Mouse (Mus musculus): Measurements from ENCODE around the gene Wwc2.
"Not testable (repeated sequence)": the region's sequence is repeated elsewhere in the genome, so short reads cannot be mapped to it uniquely, and the experiment has no call there.

Wwc2 gene

DNA sequence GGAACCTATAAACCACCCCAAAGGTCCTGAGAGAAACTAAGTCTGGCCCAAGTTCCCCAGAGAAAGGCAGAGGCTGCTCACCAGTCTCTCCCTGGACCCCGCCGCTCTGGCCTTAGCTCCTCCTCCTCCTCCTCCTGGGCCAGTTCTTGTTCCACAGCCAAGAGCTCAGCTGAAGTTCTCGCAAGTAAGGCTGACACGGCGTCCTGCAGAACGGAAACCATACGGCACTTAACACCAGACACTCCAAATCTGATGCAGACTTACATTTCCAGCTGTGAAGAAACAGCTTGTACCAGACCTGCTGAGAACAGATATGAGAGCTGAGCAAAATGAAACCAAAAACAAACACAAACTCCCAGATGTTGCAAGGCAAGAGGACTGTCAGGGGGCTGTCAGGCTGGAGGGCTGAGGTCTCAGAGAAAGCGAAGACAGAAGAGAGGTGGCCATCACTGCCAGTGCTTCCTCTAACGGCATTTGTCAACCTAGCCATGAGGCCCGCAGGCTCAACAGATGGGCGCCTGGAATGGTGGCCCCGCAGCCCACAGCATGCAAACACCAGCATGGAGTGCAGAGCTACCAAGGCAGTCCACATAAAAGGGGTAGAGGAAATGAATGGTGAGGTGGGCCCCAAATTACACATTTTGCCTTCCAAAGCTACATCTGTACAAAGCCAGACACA lies 138.8 kb downstream of the Wwc2 start:
- CTCF ChIA-PET = no interaction called here

DNA sequence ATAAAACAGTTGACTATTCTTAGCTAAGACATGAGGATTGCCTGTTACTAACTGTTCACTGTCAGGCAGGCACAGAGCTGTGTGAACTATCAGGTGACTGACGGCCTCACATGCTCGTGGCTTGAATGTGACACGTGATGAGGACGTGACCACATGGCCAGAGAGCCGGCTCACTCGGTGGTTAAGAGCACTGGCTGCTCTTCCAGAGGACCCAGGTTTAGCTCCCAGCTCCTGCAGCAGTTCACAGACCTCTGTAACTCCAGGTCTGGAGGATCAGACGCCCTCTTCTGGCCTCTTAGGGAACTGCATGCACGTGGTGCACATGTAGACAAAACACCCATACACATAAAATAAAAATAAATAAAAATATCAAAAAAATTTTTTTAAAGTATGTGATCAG lies 140.9 kb downstream of the Wwc2 start:
- CTCF ChIA-PET = no interaction called here

DNA sequence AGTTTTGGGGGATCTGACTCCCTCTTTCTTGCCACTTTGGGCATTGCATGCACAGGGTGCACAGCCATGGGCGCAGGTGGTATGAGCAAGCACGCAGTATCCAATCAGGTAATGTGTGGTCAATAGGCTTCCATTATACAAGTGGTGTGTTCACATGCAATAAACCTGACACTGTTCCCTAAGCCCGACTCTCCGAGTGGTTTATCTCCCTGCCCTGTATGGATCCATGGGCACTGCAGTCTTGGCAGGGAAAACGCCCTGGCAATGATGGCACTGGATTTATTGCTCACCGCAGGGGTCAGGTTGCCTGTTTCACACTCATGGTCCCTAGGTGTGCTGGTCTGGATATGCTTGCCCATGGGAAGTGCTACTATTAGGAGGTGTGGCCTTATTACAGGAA lies 142.8 kb downstream of the Wwc2 start:
- CTCF ChIA-PET = no interaction called here

DNA sequence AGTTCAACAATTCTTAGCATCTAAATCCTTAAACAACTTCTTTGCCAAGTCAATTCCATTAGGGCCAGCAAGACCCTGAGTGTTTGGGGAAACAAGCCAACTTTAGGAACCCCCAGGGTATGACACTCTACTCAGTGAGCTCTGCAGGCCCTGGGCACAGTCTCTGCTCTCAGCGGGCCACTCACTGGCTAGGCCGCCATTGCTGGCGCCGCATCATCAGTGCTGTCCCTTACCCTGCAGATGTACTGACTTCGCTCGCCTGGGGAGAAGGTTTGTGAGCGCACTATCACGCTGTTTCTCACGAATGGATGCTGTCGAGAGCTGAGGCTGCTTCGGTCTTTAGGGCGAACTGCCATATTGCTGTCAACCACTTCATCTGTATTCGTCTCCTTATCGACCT lies 143.6 kb downstream of the Wwc2 start:
- CTCF ChIA-PET = no interaction called here

DNA sequence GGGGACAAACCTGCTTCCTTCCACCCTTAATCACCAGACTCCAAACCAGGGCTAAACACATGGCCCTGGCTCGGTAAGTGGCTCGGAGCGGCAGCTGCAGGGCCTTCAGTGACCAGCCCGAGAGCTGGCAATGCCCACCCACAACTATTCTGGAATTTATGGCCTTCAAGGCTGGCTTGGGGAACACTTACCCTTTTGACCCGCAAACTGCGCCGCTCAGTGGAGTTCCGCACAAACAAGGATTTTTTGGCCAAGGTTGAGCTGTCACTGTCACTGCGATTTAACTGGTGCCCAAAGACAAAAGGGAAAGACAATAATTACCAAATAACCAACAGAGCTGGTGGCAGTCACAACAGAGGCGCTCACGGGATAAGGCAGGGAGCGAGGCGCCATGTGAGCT lies 144.8 kb downstream of the Wwc2 start:
- CTCF ChIA-PET = no interaction called here

DNA sequence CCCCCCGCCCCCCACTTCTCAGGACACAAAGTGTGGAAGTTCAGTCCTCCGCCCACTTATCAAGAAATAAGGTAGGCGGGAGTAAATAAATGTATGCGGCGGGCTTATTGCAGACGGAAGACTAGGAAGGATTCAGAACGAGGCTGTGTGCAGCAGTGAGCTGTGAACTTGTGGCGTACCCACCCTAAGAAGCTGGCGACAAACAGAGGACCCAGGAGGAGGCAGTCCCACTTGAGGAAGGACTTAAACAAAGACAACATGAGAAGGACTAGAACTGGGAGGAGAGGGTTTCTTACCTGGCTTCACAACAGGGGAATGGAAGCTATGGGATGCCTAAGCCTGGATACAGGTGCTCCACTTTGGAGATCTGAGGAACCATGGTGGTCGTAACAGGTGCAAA lies 147.1 kb downstream of the Wwc2 start:
- CTCF ChIA-PET = no interaction called here

DNA sequence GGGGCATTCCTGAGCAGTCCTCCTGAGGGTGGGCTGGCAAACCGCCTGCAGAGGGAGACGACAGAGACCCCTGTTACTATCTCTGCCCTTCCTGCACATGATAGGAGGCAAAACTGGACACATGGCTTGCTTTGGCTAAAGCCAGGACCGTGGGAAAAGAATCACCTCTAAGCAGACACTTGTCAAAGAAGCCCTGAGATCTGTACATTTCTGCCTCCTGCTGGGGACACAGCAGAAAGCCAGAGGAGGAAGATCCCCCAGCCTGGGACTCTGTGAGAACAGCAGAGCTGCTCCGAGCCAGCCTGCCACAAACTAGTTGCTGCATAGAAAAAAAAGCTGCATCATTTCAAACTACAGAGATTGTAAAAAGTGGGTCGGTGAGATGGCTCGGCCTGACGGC lies 147.7 kb downstream of the Wwc2 start:
- CTCF ChIA-PET = no interaction called here

DNA sequence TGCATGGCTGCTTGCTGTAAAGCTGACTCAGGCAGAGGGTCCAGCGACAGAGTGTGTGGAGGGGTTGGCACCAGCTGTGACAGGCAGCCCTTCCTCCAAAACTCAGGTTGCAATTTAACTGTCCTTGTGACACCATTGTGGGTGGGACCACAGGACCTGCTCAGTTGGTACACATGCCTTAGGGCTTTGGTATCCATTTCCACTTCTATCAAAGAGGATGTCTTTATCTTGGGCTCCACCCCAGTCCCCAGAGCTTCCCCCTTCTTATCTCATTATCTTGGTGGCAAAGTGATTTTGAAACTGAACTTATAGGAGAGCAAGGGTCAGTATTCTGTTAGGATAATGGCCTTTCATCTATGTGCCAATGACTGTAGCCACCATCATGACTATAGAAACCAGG lies 156.8 kb downstream of the Wwc2 start:
- CTCF ChIA-PET = no interaction called here

DNA sequence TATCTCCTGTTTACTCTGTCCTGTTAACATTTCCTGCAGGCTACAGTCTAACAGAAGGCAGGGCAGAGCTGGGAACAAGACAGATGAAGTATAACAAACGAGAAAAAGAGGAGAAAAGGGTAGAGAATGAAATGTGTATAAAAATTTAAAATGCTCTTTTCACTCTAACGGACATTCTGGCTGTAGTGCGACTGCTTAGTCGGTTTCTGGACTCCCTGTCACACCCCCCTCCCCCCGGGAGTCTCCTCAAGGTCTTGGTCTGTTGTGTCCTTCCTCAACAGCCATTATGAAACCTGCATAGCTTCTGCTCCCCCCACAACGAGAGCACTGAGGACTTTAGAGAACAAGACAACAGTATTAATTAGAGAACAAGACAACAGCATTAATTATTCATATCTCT lies 158.1 kb downstream of the Wwc2 start:
- CTCF ChIA-PET = no interaction called here

DNA sequence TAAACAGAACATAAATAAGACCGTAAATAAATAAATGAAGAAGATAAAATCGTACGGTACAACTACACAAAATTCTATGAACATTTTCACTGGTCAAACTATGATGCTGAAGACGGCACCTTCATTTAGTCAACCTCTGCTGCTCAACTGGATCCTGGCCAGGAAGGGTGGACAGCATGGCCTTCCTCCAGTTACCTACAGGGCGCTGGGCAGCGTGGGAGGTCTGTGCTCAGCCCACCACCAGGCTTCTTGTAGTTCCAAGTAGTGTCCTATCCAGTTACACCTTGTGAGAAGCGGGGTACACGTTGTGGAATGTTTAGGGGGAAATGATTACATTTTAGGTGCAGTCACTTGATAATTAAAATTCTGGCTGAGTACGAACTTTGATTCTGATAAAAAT lies 163.8 kb downstream of the Wwc2 start:
- CTCF ChIA-PET = interaction anchor here (0.7 kb wide), 1 partner anchor 57 kb away, joined by 4 read pairs; no protein-coding TSS in a partner anchor

DNA sequence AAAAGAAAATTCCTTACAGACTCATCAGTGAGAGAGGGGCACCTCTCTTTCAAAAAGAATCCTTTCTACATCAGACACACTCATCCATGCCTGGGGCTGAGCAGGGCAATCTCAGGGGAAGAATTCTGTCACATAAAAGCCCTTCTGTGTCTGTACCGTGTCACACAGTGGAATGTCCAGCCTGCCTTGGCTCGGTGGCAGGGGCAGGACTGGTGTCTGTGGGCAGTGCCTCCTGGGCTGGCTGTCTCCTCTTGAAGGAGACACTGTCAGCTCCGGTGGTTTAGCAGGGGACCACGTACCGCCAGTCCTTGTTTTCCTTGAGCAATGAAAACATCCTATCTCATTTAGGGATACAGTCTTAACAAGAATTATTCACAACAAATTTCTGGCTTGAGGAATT lies 165.1 kb downstream of the Wwc2 start:
- CTCF ChIA-PET = no interaction called here

DNA sequence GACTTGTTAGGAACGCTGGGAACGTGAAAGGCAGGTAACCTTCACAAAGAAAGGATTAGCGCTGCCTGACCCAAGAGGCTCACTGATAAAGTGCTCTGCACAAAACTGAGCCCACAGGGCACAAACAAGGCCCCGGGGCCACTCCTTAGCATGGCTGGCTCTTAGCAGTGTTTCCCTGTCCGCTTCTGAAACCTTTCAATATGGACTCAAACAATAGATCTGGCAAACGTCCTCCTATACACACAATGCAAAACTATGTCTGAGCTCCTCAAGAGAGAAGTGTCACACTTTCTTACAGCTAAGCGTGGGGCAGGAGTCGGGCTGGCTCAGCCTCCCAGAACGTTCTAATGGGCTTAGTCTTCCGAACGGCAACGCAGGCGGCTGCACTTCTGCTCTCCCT lies 166.5 kb downstream of the Wwc2 start, which contains the start of gene Cldn22:
TSS of gene Cldn22 (plus strand) at position 301 of the 400 bp plus-strand sequence.
- CTCF ChIA-PET = no interaction called here

DNA sequence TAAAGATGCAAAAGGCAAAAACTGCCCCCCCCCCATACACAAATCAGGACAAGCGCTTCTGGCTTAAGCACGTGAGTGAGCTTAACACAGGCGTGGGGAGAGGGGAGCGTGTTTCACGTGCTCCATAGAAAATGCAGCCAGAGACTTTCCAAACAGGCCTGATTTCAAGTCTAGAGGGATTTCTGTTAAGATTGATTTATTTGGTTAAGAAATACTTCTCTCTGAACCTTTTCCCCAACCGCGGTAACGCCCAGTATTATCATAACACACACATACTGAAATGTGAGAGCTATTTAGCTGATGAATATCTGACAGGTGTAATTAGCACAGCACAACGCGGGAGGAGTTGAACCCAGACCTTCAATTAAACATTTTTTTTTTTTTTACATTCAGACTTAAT lies 166.9 kb downstream of the Wwc2 start:
- CTCF ChIA-PET = no interaction called here

DNA sequence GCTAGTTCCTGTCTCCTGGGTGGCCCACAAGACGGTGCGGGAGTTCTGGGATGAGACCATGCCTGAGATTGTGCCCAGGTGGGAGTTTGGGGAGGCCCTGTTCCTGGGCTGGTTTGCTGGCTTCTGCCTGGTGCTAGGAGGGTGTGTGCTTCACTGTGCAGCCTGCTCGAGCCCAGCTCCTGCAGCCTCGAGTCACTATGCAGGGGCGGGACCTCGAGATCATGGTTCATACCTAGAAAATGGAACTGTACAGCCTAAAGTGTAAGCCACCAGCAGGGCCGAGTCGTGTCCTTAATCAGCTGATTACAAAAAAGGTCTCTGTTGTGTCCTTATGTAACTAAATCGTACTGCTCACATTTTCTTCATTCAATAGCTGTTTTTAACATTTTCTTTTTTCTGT lies 168.2 kb downstream of the Wwc2 start:
- CTCF ChIA-PET = not testable (repeated sequence)

DNA sequence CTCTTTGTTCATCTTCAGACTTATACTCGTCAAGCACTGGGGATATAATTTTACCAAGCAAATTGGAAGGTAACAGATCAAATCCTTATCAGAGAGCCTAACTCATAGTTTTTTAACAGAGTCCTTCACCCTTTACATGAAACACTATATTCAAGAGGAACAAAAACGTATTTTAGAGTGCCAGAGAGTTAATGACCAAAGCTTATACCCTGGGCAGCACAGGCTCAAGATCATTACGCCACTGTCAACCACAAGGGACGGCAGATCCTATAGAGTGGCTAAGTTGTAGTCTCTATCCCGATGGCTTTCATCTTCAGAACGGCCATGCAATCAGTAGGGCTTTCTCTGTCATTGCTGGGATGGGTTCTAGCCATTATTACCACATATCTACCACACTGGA lies 168.9 kb downstream of the Wwc2 start, which contains the start of gene Cldn24:
TSS of gene Cldn24 (plus strand) at position 301 of the 400 bp plus-strand sequence.
- CTCF ChIA-PET = no interaction called here

DNA sequence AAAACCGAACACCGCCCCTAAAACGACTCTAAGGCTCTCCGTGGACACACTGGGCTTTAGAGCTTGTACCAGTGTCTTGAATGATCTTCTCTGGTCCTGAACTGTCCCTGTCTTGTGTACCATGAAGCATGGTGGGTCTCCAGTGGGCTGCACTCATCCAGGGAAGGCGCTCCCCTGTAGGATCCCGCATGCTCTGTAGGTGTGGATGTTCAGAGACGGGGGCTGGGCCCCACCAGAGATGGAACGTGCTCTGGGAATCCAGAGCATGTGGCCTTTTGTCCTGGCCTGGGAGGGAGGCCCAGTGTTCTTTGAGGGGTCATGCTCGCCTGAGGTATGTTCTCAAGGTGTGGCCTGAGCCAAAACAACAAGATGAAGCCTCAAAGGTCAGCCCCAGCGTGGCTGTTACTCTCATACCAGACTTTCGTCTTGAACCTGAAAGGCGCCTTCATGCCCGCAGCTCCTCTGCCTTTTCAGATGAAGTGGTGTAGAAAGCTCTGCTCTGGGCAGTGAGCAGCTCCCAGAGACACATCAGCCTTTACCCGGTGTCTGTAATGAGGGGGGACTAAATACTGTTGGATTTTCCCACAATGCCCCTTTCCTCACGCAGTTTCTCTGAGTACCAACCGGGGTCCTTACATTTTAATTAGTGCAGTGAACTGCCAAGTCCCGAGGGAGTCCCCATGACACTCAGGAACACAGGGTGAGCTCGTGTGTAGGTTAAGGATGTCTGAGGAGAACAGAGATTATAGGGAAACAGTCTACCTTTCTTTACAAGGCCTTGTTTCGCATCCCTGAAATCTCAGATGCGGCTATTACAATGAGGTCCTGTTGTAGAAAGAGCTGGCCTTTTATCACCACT lies 169.6 kb downstream of the Wwc2 start:
- CTCF ChIA-PET = no interaction called here

DNA sequence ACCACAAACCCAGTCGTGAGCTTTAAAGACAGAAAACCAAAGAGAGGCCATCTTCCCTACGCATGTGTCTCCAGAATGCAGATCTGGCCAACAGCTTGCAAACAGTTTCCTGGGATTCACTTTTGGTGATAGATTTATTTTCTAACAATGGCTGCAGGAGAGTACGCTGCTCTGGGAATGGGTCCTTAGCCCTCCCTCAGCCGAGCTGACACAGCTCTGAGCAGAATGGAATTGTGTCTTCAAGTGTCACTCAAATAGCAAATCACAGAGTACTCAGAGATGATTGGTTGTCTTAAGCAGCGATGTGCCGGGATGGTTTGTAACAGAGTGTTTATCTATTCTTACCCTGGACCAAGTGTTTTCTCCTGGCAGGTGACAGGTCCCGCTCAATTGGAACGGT lies 171.7 kb downstream of the Wwc2 start:
- CTCF ChIA-PET = interaction anchor here (0.6 kb wide), 1 partner anchor 11 kb away, joined by 4 read pairs; no protein-coding TSS in a partner anchor

DNA sequence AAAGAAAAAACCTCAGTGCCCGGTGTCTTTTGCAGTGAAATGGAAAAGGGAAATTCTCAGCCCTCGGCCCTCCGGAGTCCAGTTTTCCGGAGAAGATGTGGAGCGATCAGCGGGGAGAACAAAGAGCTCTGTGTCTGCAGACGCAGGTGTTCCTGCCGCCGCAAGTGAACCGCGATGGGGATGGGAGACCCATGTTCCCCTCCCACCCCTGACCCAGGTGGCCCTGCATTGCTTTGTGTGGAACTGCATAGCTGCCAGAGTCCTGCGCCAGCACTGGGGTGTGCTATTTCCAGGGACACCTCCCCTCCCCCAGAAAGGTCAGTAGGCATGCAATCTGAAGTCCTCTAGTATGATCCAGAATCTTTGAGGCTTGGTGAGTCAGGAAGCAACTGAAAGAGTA lies 179.5 kb downstream of the Wwc2 start:
- CTCF ChIA-PET = no interaction called here

DNA sequence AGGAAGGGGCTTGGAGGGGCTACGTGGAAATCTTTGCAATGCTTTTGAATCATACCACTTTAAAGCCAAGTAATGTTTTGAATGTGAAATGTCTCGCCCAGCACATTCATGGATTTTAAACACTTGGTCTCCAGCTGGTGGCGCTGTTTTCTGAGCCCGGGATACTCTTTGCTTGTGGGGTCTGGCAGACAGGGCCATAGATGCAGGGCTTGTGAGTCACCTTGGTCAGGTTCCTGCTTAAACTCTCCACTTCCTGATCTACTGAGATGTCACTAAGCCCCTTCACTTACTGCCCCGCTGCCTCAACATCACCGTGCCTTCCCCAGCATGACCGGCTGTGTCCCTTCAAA lies 180.1 kb downstream of the Wwc2 start:
- CTCF ChIA-PET = no interaction called here

DNA sequence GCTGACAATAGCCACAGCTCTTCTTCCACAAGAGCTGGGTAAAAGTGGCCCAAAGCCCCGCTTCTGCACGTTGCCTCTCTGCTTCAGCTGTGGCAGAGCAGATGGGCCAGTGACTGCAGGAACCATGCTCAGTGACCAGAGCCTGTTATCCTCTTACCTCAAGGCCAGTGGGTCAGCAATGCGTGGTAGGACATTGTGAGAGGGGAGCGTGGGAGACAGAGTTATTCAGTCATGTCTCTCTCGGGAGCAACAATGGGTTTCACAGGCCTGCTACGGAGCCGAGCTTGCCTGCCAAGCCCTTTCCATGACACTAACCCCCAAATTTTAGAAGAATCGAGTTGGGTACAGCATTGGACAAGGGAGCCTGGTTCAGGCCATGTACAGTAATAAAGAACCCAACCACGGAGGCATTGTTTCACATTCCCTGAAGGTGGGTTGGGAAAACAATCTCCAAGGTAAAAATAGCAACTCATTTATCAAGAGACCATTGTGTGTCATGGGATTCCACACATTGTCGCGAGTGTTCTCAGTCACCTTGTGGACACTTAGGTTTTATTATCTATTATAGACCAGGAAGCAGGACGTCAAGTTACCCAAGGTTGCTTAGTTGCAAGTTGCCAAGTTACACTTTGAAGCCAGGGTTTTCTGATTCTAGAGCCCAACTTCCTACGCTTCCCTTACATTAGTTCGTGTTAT lies 180.6 kb downstream of the Wwc2 start:
- CTCF ChIA-PET = no interaction called here

DNA sequence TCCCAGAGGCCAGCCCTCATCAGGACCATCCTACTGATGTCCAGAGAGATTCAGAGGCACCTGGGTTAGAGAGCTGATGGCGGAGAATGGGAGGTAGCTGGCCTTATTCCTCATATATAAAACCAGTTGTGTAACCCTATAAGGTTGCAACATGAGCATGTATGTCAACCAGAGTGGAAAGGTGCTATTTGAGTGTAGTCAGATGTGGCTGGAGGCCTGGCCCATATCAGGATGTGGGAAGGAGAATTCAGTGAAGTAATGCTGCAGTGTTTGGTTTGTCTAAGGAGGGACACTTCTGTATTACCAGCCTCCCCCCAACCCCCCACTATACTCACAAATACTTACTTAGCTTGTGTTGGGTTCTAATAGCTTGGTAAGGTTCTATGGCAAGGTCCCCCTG lies 186.5 kb downstream of the Wwc2 start:
- CTCF ChIA-PET = no interaction called here

DNA sequence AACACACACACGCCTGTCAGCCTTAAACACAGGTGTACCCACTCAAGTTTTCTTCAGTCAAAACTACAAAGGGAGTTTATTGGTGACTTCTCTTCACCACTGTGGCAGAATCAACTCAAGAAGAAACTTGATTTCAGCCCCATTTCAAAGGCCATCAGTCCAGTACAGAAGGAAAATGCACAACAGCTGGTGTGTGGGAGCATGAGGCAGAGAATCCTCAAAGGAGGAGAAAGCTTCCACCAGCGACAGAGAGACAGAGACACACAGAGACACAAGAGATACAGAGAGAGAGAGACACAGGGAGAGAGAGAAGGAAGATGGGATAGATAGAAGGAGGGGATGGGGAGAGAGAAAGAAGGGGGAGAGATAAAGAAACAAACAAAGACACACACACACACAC lies 188.4 kb downstream of the Wwc2 start:
- CTCF ChIA-PET = no interaction called here

DNA sequence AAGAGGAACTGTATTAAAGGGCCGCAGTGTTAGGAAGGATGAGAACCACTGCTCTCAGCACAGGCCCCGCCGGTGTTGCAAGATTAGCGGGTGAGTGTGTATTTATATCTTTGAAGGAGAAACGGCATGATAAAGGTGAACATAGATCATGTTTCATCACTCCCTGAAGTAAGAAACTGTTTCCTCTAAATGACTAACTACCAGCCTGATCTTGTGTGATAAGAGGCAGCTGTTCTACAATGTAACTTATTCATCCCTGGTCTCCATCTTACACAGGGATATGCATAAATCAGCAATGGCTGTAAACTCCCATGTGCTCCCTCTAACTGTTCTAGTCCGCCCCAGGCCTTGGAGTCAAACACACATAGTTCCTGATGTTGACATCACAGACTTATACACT lies 191.3 kb downstream of the Wwc2 start:
- CTCF ChIA-PET = no interaction called here

All from spleen, embryonic (tissue).